13 mouse cellular contexts compared by ENCODE assay signal in genomic region chr6:101684390-101684789, GRCm38 (mm10).
DNase-seq lines count a peak whose midpoint lies in the region; ATAC-seq and TF ChIP-seq lines count a peak whose summit lies in the region.
"Had no signal": no experiment of that assay in that cellular context is flagged by ENCODE, and none has a peak within 500 bp of the region (broad histone marks: within the 10 kb centered on the region; RNA-seq: fewer than 3 reads in every experiment).

No protein-coding gene starts in this region.

- no peaks in the 10 kb centered on the region for H3K9me3 ChIP-seq in limb, embryonic 11.5 days (ENCODE audit: control insufficient read depth, low read length)
- no peaks in the 10 kb centered on the region for H3K9me3 ChIP-seq in limb, embryonic 10.5 days (replicated peaks)
- H3K9me3 ChIP-seq in ES-Bruce4 (replicated peaks; ENCODE audit: control insufficient read depth, insufficient read depth, low read length, poor library complexity, severe bottlenecking), result no peaks in the 10 kb centered on the region
- H3K9me3 ChIP-seq: heart, embryonic 13.5 days; neural tube, embryonic 12.5 days had no signal

- 74% methylated on average over 2 of the region's 2 CpGs for WGBS in limb, embryonic 11.5 days
- 74% methylated on average over 2 of the region's 2 CpGs for WGBS in limb, embryonic 10.5 days

- no peak overlapping the region for H3K9ac ChIP-seq in limb, embryonic 11.5 days (ENCODE audit: low read length)
- H3K9ac ChIP-seq in ES-Bruce4 (ENCODE audit: low read depth, poor library complexity, severe bottlenecking), result no peak overlapping the region
- H3K9ac ChIP-seq: heart, embryonic 13.5 days; neural tube, embryonic 12.5 days had no signal

- TF ChIP-seq CTCF in ES-Bruce4 (IDR thresholded peaks at IDR 0.05; ENCODE audit: low read depth, low read length), result peak; percentile 49

- H3K27me3 ChIP-seq in limb, embryonic 11.5 days (ENCODE audit: control insufficient read depth, insufficient read depth, low read length), result no peaks in the 10 kb centered on the region
- H3K27me3 ChIP-seq in limb, embryonic 10.5 days (ENCODE audit: low read depth, poor library complexity, severe bottlenecking), result no peaks in the 10 kb centered on the region
- no peaks in the 10 kb centered on the region; the same call in 1 of the 2 replicates for H3K27me3 ChIP-seq in ES-Bruce4 (ENCODE audit: control insufficient read depth, insufficient read depth, low read length, poor library complexity, severe bottlenecking)
- H3K27me3 ChIP-seq: heart, embryonic 13.5 days; neural tube, embryonic 12.5 days had no signal

- no peaks in the 10 kb centered on the region for H3K36me3 ChIP-seq in limb, embryonic 11.5 days (ENCODE audit: control insufficient read depth, insufficient read depth, low read length)
- no peaks in the 10 kb centered on the region for H3K36me3 ChIP-seq in limb, embryonic 10.5 days
- no peaks in the 10 kb centered on the region for H3K36me3 ChIP-seq in ES-Bruce4 (ENCODE audit: control insufficient read depth, insufficient read depth, low read length, poor library complexity, severe bottlenecking)
- H3K36me3 ChIP-seq: heart, embryonic 13.5 days; neural tube, embryonic 12.5 days had no signal

- H3K27ac ChIP-seq in limb, embryonic 11.5 days (replicated peaks; ENCODE audit: low read depth, low read length), result no peak overlapping the region
- H3K27ac ChIP-seq in limb, embryonic 10.5 days, result no peak overlapping the region
- no peak overlapping the region for H3K27ac ChIP-seq in ES-Bruce4 (ENCODE audit: insufficient read depth, low read length)
- H3K27ac ChIP-seq: heart, embryonic 13.5 days; macrophage; neural tube, embryonic 12.5 days had no signal

- no peak overlapping the region for H3K4me2 ChIP-seq in limb, embryonic 11.5 days (ENCODE audit: low read depth, severe bottlenecking)
- H3K4me2 ChIP-seq: heart, embryonic 13.5 days; neural tube, embryonic 12.5 days had no signal

- no peaks in the 10 kb centered on the region for H3K4me1 ChIP-seq in limb, embryonic 11.5 days (ENCODE audit: control insufficient read depth, insufficient read depth, low read length)
- no peaks in the 10 kb centered on the region for H3K4me1 ChIP-seq in limb, embryonic 10.5 days
- no peaks in the 10 kb centered on the region for H3K4me1 ChIP-seq in ES-Bruce4 (ENCODE audit: control insufficient read depth, insufficient read depth, low read length)
- H3K4me1 ChIP-seq: heart, embryonic 13.5 days had no signal

- DNase-seq in limb, embryonic 11.5 days (ENCODE audit: low spot score), result peak; percentile 38
- DNase-seq in limb, embryonic 10.5 days (ENCODE audit: low spot score), result no peak
- DNase-seq in A20 (ENCODE audit: low read depth, low spot score), result peak; percentile 8
- no peak for DNase-seq in right cerebral cortex, postnatal 10 days (ENCODE audit: low spot score in 2 of 2)
- DNase-seq: adrenal gland, adult 8-10 months; kidney, adult 11 months had no signal

- H3K4me3 ChIP-seq in limb, embryonic 11.5 days (ENCODE audit: low read depth, low read length), result no peak overlapping the region
- H3K4me3 ChIP-seq in limb, embryonic 10.5 days, result no peak overlapping the region
- H3K4me3 ChIP-seq in ES-Bruce4 (ENCODE audit: low read depth, low read length), result no peak overlapping the region
- H3K4me3 ChIP-seq: heart, embryonic 13.5 days; neural tube, embryonic 12.5 days had no signal

- ATAC-seq in limb, embryonic 11.5 days (ENCODE audit: insufficient number of reproducible peaks, low FRiP score, low TSS enrichment, low read depth), result no peak
- peak; percentile 74; the same call in 1 of the 2 replicates for ATAC-seq in common myeloid progenitor, adult 5-6 weeks (replicated peaks; ENCODE audit: low read depth, poor library complexity, severe bottlenecking)
- ATAC-seq in CD4-positive, CD25-positive, alpha-beta regulatory T cell, adult 4 months, result no peak
- ATAC-seq: forebrain, embryonic 16.5 days had no signal

- TF ChIP-seq EP300 in ES-Bruce4 (IDR thresholded peaks at IDR 0.05; ENCODE audit: insufficient read depth, low read depth, low read length), result no peak

- no peak for TF ChIP-seq POLR2A in ES-Bruce4 (IDR thresholded peaks at IDR 0.05; ENCODE audit: insufficient read depth, low read length)

Comparison
In these comparisons a context has a peak if more than half of its experiments do, and no peak if none do; other contexts are left out.
1. DNase-seq: peak in limb, embryonic 11.5 days (single experiment) and A20 (single experiment); none in limb, embryonic 10.5 days (single experiment) and right cerebral cortex, postnatal 10 days (0 of 2).